Mouse (Mus musculus): Measurements from ENCODE around the gene Mrpl48.
A peak's percentile ranks its signal among the peaks of the same experiment; 100 is the strongest.

The Mrpl48 gene

DNA sequence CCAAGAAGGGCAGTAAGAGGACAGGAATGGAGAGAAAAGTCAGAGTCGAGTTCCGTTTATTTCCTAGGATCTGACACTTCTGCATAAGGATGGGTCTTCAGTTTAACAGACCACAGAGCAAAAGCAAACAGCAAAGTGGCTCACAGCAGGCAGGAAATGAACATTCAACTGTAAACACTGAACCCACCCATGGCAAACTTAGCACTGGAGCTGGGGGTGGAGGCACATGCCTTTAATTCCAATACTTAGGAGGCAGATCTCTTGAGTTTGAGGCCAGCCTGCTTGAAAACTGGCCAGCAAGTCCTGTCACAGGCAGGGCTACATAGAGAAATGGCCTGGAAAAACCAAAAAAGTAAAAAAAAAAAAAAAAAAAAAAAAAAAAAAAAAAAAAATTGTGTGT lies 74.6 kb downstream of the Mrpl48 start:
- DNase-seq: no peak

DNA sequence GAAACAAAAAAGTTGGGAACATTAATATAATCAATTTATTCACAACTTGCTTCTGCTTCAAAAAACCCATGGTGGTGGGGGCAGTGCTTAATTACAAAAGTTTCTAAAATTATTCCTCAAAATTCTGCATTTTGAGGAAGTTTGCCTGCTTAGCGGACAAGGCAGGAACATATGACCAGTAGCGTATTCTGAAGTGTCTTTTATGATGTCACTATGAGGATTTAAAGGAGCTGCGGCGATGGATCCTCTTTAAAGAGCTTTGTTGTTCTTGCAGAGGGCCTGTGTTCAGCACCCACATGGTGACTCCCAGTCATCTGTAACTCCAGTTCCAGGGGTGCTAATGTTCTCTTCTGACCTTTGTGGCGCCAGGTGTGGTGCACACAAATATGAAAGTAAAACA lies 77.3 kb downstream of the Mrpl48 start:
- DNase-seq: no peak

- DNase-seq: no peak
Observed at GRCm38 (mm10) chr7:100524669-100525068, 83.4 kb downstream of the Mrpl48 start.

- no peak for DNase-seq
Observed at GRCm38 (mm10) chr7:100522222-100522621, 85.9 kb downstream of the Mrpl48 start.

DNA sequence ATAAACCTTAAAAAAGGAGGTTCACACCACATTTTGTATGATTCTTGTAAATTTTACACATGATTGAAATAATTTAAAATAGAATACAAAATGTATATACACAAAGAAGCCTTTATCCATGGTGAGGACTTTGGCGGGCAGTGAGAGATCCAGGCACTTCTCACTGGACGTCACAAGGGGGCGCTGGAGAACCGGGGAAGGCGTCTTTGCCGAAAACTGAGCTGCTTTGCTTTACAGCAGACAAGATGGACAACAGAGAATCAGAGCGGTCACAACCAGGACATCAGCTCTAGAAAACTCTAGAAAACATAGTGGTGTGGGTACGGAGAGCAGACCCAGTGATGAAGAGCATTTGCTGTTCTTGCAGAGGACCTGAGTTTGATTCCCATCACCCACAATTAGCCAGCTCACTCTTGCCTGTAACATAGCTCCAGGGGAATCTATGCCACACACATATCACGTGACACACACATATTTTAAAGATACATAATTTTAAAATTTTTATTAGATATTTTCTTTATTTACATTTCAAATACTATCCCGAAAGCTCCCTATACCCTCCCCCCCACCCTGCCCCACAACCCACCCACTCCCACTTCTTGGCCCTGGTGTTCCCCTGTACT lies 87.3 kb downstream of the Mrpl48 start:
- peak; percentile 91 to 92 for DNase-seq

DNA sequence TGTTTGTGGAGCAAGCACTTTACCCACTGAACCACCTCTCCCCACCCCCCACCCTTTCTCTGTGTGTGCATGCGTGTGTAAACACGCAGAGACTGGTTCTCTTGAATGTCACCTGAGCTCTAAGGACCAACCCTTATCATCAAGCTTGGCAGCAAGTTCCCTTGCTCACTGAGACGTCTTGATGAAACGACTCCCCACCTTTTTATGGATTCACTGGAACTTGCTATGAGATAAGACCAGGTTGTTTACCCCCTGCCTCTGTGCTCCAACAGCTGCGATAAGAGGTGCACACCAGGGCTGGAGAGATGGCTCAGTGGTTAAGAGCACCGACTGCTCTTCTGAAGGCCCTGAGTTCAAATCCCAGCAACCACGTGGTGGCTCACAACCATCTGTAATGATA lies 87.9 kb downstream of the Mrpl48 start:
- DNase-seq: no peak

DNA sequence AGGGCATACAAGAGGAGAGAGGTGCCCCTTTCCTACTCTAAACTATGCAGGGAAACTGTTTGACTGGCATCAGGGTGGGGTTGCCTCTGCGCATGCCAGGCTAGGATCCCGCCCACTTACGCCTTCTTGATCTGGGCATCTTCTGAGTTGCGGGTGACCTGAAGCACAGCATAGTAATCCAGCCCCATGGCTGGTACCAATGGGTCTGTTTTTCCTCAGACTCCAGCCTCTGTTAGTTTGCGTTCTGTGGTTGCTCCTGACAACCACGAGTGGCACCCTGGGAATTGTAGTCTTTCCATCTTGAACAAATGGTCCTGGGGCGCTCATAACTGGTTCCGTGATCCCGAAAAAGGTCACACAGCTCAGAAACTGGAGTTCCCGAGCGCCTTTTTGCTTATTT lies 93.5 kb downstream of the Mrpl48 start, which contains the start of gene Dnajb13:
TSS of gene Dnajb13 (minus strand) at position 388 of the 400 bp plus-strand sequence.
- DNase-seq: no peak

- no peak for DNase-seq
Observed at GRCm38 (mm10) chr7:100511602-100512001, 96.5 kb downstream of the Mrpl48 start.

DNA sequence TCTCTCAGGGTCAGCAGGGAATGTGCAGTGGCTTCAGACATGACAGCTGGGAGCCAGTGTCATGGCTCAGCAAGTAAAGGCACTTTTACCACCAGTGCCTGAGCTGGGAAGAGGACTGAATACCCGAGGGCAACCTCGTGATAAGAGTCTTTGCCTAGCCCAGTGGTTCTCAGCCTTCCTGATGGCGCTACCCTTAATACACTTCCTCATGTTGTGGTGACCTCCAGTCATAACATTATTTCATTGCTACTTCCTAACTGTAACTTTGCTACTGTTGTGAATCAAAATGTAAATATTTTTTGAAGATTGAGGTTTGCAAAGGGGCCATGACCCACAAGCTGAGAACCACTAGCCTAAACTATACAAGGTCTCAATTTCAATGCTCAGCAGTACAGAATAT lies 99.4 kb downstream of the Mrpl48 start:
- DNase-seq: no peak

DNA sequence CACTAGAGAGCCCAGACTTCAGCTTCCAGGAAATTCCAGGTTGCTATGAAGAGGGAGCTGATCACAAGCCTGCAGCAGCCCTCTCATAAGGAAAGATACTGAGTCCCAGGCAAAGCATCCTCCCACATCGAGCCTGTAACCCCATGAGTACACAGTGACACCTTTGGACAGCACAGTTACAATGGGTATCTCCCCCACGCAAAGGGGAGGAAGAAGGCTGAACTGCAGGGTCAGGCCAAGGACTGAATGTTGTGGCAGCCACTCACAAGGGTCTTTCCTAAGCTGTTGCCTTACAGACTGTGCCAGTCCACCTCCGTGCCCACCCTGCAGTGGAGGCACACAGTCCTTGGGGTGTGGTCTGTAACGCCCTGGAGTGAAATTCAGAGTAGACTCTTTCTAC lies 101.6 kb downstream of the Mrpl48 start:
- DNase-seq: no peak

DNA sequence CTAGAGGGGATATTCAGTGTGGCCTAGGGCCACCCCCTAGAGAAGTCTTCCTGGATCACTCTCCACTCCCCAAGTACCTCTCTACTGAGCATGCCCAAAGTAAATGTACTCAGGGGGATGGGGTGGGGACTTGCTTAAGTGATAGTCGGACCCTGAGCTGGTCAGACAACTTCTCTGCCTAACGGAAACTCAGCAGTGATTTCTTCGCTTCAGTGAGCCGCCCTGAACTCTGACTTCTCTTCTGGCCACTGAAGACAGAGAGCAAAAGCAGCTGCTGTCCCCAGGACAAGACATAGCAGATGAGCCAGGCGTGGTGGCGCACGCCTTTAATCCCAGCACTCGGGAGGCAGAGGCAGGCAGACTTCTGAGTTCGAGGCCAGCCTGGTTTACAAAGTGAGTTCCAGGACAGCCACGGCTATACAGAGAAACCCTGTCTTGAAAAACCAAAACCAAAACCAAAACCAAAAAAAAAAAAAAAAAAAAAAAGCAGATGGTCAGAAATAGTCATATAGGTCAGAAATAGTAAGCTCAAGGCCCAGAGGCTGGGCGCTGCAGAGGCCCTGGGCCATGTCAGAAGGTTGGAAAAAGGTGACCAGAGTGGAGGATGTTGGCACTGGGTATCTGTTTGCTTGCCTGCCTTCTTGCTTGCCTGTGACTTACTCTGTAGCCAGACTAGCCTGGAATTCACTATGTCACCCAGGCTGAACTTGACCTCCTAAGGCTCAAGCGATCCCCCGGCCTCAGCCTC lies 103.2 kb downstream of the Mrpl48 start:
- peak; percentile 35 to 54 for DNase-seq

DNA sequence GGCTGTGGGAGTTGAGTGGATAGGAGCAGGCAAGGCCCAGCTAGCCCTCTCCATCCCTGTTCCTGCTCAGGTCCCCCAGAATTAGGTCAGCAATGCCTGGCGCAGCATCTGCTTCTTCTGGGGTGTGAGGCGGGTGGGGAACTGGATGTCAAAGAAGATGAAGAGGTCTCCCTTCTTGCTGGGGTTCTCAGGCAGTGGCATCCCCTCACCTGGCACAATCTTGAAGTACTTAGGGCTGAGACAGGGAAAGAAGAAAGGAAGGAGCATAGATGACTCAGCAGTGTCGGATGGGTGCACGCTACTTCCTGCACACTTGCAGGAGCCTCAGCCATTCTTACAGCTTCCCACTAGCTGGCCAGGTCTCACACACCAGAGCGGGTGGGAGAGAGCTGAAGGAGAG lies 105.0 kb downstream of the Mrpl48 start:
- peak; percentile 42 to 52 for DNase-seq

DNA sequence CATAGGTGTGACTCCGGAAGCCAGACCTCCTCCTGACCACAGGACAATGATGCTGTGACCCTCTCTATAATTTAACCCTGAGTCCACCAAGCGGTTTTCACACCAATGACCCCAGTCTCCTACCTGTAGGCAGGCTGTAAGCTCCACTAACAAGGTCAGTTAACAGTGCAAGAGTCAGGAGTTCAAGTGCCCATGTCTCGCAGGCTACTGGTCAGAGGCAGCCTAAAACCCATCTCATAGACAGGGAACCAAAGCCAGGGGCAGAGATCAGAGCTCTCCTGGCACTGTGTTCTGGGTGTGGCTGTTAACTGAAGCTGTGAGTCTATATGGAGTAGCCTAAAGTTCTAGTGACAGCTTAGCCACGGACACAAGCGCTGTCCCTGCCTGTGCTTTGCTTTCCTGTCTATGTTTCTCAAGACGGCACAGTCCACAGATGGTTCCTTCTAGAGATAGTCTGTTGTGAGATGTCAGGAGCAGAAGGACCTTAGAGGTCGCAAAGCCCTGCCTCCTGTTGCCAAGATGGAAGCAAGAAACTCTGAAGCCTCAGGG lies 105.7 kb downstream of the Mrpl48 start:
- DNase-seq: peak; percentile 42 to 51

DNA sequence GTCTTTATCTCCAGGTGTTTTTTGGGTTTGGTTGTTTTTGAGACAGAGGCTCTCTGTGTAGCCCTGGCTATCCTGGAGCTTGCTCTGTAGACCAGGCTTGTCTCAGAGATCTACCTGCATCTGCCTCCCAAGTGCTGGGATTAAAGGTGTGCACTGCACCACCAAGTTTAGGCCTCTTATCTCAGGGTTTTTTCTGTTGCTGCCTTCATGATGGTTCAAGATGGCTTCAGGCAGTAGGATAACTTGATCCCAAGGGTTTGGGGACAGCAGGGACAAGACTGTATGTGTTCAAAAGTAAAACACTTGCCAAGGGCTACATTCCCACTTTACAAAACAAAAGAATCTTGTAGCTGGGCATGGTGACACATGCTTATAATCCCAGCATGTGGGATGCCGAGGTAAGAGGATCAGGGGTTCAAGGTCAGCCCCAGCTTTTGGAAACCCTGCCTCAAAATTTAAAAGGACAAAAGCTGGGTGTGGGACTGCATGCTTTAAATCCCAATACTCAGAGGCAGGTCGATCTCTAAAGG lies 106.2 kb downstream of the Mrpl48 start:
- peak; percentile 21 to 34 for DNase-seq

DNA sequence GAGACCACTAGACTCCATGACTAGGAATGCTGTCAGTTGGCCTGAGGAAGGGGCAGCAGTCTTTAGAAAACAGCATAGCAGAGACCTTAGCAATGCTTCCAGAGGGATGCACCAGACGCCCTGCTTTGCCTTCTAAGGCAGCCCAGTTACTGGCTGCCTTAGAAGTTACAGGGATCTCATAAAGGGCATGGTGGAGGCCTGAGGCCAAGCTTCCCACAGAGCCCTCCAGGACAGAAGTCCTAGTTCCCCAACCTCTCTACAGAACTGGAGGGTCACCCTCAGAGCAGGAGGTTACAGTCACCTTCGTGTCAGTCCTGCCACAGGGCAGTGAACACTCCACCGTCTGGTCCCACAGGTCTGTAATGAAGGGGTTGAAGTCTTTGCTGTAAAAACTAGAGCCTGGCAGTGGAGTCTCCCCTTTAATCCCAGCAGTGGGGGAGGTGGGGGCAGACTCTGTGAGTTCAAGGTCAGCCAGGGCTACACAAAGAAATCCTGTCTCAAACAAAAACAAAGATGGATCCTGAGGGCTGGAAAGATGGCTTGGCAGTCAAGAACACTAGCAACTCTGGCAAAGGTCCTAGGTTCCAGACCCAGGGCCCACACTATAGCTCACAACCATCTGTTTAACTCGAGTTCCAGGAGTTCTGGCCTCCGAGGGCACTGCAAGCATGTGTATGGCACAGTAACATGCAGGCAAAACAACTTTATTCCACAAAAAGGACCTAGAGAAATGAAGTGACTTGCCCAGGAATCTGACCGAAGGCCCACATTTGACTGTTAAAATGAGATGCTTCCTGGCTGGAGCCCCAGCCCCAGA lies 106.9 kb downstream of the Mrpl48 start:
- peak; percentile 38 to 42 for DNase-seq

DNA sequence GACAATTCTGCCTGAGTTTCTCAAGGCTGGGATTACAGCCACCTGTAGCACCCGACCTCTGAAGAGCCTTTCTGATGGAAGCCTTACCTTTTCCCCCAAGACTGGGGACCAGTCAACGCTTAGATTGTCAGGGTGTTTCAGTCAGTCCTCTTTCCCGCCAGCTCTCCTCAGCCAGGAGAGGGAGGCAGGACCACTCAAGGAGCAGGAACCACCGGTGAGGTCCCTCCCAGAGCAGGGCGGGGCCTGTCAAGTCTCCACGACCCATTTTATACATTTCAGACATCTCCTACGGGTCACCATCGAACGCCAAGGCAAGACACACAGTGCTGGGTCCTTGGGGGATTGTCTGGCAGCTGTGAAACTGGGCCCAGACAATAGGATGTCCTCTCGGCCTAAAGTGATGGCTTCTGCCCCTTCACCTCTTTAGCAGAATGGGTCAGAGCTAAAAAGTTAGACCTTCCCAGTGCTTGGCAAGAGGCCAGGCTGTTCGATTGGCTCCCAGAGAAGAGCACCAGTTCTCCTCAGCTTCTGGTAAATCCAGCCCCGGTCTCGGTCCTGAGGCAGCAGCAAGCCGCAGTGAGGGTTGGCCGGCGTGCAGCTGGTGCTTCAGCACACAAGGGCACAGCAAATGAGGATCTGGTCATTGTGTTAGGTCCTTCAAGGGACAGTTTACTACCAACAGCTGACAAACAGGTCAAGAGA lies 107.7 kb downstream of the Mrpl48 start:
- DNase-seq: peak in 1 of 2 experiments; percentile 32

GRCm38 (mm10) chr7:100499465-100499864 lies 108.6 kb downstream of the Mrpl48 start:
- DNase-seq: no peak

DNA sequence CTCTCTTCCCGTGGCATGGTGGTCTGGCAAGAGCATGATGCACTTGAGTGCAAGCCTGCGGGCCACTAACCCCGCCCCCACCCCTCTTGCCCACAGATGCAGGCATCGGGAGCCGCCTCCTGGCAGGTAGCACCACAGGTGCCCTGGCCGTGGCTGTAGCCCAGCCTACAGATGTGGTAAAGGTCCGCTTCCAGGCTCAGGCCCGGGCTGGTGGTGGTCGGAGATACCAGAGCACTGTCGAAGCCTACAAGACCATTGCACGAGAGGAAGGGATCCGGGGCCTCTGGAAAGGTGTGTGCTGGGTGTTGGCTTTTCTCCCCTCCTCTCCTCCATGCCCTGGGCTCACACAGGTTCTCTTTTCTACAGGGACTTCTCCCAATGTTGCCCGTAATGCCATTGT lies 110.1 kb downstream of the Mrpl48 start:
- no peak for DNase-seq

- no peak for DNase-seq
Observed at GRCm38 (mm10) chr7:100497402-100497801, 110.7 kb downstream of the Mrpl48 start.

GRCm38 (mm10) chr7:100496791-100497190 lies 111.3 kb downstream of the Mrpl48 start:
- no peak for DNase-seq

GRCm38 (mm10) chr7:100496371-100496770 lies 111.7 kb downstream of the Mrpl48 start:
- no peak for DNase-seq
